Mouse (Mus musculus) liver, postnatal 0 days (tissue): ENCODE data around the gene Cyb561d2. TPM values are rescaled to one million over a fixed set of nuclear protein-coding genes. Genes with fewer than 3 reads are reported as not detected.

Source experiments
- ATAC-seq: fragments of 200-750 bp; cut with Nextera tagmentation; 2 replicates; pipeline ENCODE4 v1.8.0; 2017; ENCODE audit warnings: mild to moderate bottlenecking, moderate library complexity
- DNase-seq: peaks from one replicate; pipeline ENCODE4 v3.0.0-alpha.2; 2016
- H3K27ac ChIP-seq: fragments of 300-500 bp; sonication (generic); 2 replicates; pipeline ENCODE4 v1.5.1; 2014; ENCODE audit warnings: antibody characterized with exemption, moderate library complexity, mild to moderate bottlenecking, low read depth
- H3K27me3 ChIP-seq: fragments of 300-500 bp; sonication (generic); 2 replicates; pipeline ENCODE4 v1.6.1; 2014; ENCODE audit warnings: low read length, control low read depth, mixed read lengths; ENCODE audit not compliant: insufficient read depth
- H3K36me3 ChIP-seq: fragments of 300-500 bp; sonication (generic); replicated peaks from 2 replicates; pipeline ENCODE4 v1.6.1; 2014; ENCODE audit warnings: mild to moderate bottlenecking, control low read depth, low read length, moderate library complexity, mixed read lengths; ENCODE audit not compliant: insufficient read depth
- H3K4me1 ChIP-seq: fragments of 300-500 bp; sonication (generic); 2 replicates; pipeline ENCODE4 v1.6.1; 2014; ENCODE audit warnings: antibody characterized with exemption, mild to moderate bottlenecking, control low read depth; ENCODE audit not compliant: insufficient read depth
- H3K4me2 ChIP-seq: fragments of 300-500 bp; sonication (generic); 2 replicates; pipeline ENCODE4 v1.6.1; 2014; ENCODE audit warnings: low read depth, mild to moderate bottlenecking, low read length, moderate library complexity, mixed read lengths
- H3K4me3 ChIP-seq: fragments of 300-500 bp; sonication (generic); 2 replicates; pipeline ENCODE4 v1.5.1; 2014; ENCODE audit warnings: low read depth, low read length
- H3K9ac ChIP-seq: fragments of 300-500 bp; sonication (generic); replicated peaks from 2 replicates; pipeline ENCODE4 v1.6.1; 2014; ENCODE audit warnings: mild to moderate bottlenecking, moderate library complexity
- H3K9me3 ChIP-seq: fragments of 300-500 bp; sonication (generic); 2 replicates; pipeline ENCODE4 v1.6.1; 2016; ENCODE audit warnings: mild to moderate bottlenecking, control low read depth, low read length, mixed read lengths
- CTCF ChIP-seq: sonication (generic); IDR thresholded peaks from 2 replicates; pipeline ENCODE4 v1.5.1; 2016; ENCODE audit warnings: antibody characterized with exemption, low read depth
- EP300 ChIP-seq: IDR thresholded peaks from 2 replicates; pipeline ENCODE4 v1.6.1; 2016; ENCODE audit warnings: antibody characterized with exemption, low read depth, mild to moderate bottlenecking
- WGBS: fragments of 180-500 bp; shearing (Covaris S2); extraction: QIAGEN DNeasy Blood & Tissue Kit; methylation state at CpG from one replicate; pipeline ENCODE4 v1.1.7; 2014; ENCODE audit not compliant: insufficient replicate concordance; 5-methylcytosine and 5-hydroxymethylcytosine counted together
- polyA plus RNA-seq: library from polyadenylated mRNA; unstranded; fragments of >200 nt; fragmentation: Nextera tagmentation; extraction: Ambion mirVana; gene quantifications from 2 replicates; pipeline ENCODE4 v1.2.1, GENCODE M21; 2015

Cyb561d2 gene
- polyA plus RNA-seq, 1 experiment from 2014 or later: 18.5 TPM

DNA sequence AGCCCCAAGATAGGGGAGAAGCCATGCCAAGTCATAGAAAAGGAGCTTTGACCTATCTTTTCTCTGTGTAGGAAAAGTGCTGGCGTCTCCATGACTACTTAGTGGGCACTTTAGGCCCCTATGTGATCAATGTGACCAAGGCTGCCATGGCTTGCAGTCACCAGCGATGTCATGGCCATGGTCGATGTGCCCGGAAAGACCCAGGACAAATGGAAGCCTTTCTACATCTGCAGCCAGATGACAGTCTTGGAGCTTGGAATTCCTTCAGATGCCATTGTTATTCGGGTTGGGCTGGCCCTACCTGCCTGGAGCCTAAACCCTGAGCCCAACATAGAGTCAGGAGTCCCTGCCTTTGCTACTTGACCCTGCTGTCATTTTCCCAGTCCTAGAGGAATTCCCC, 44.5 kb upstream of the Cyb561d2 start:
- ATAC-seq (no peak), DNase-seq (no peak)
- Histone ChIP-seq H3K27me3 (no peaks in the 10 kb centered on the region), H3K4me1 (peaks cover 33% of the 10 kb centered on the region), H3K27ac (peak overlapping the region; percentile 94), H3K9ac (peak overlapping the region; percentile 28), H3K4me2 (peak overlapping the region; percentile 54), H3K36me3 (peaks cover 31% of the 10 kb centered on the region), H3K4me3 (peak overlapping the region; percentile 65), H3K9me3 (no peaks in the 10 kb centered on the region)
- 77% methylated on average over 5 of the region's 5 CpGs for whole genome bisulfite sequencing
- TF ChIP-seq EP300 (no peak), CTCF (no peak)

DNA sequence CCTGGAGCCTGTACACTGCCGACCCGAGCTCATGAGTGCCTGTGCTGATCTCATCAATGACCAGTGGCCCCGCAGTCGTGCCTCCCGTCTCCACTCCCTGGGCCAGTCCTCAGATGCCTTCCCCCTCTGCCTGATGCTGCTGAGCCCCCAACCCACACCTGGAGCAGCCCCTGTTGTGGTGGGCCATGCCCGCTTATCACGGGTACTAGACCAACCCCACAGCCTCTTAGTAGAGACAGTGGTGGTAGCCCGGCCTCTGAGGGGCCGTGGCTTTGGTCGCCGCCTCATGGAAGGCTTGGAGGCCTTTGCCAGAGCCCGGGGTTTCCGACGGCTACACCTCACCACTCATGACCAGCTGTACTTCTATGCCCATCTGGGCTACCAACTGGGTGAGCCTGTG, 41.2 kb upstream of the Cyb561d2 start:
- Histone ChIP-seq H3K9ac (no peak overlapping the region), H3K27ac (no peak overlapping the region), H3K4me3 (no peak overlapping the region), H3K9me3 (no peaks in the 10 kb centered on the region), H3K36me3 (peaks cover 16% of the 10 kb centered on the region), H3K4me1 (peaks cover 26% of the 10 kb centered on the region), H3K27me3 (no peaks in the 10 kb centered on the region), H3K4me2 (no peak overlapping the region)
- ATAC-seq (no peak), DNase-seq (no peak)
- TF ChIP-seq CTCF: no peak
- no peak for TF ChIP-seq EP300
- WGBS: 88% methylated on average over 14 of the region's 14 CpGs

DNA sequence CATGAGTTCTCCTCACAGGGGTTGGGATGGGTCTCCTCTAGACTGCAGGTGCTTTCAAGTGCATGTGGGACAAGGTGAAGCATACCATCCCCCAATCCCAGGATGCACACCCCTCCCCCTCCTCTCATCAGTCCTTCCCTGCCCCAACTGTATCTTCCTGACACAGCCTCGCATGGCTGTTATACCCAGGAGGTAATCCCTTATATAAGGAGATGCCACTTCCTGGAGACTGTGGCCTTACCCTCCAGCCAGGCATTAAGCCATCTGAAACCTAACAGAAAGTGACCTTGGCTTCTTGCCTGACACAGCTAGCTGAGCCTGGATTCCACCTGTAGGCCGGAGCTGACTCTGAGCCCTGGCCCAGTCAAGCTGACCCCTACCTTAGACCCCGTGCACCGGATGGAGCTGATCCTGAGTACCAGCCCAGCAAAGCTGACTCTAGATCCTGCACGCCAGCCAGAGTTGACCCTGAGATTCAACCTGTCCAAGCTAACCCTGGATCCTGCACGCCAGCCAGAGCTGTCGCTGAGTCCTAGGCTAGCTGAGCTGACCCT, 40.6 kb upstream of the Cyb561d2 start:
- Histone ChIP-seq H3K36me3 (peaks cover 16% of the 10 kb centered on the region), H3K4me1 (peaks cover 30% of the 10 kb centered on the region), H3K27ac (peak overlapping the region; percentile 94; the same call in 1 of the 2 replicates), H3K4me3 (no peak overlapping the region), H3K4me2 (peak overlapping the region; percentile 97), H3K9me3 (no peaks in the 10 kb centered on the region), H3K9ac (peak overlapping the region; percentile 86), H3K27me3 (no peaks in the 10 kb centered on the region)
- WGBS: 80% methylated on average over 7 of the region's 7 CpGs
- ATAC-seq (no peak), DNase-seq (no peak)
- TF ChIP-seq CTCF (no peak), EP300 (no peak)

DNA sequence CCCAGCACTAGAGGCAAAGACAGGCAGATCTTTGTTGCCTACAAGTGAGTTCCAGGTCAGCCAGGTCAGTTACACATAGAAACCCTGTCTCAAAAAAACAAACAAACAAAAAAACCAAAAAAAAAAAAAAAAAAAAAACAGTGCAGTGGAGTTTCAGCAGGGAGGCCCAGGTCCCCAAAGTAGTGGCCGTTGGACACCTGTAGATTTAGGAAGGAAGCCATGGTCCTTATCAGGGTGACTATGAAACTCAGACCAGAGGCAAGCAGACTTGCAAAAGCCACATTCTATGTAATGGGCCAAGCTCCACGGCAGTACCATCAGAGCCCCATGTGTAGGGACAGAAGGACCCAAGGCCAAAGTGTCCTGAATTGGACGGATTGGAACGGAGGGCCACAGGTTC, 39.6 kb upstream of the Cyb561d2 start:
- H3K4me2 ChIP-seq: peak overlapping the region; percentile 97
- H3K27me3 ChIP-seq: no peaks in the 10 kb centered on the region
- H3K4me1 ChIP-seq: peaks cover 36% of the 10 kb centered on the region
- DNase-seq (no peak), ATAC-seq (no peak)
- H3K4me3 ChIP-seq: peak overlapping the region; percentile 55
- peak overlapping the region; percentile 86 for H3K9ac ChIP-seq
- peaks cover 16% of the 10 kb centered on the region for H3K36me3 ChIP-seq
- TF ChIP-seq CTCF (no peak), EP300 (no peak)
- peak overlapping the region; percentile 94 for H3K27ac ChIP-seq
- WGBS: 37% methylated on average over 4 of the region's 4 CpGs
- no peaks in the 10 kb centered on the region for H3K9me3 ChIP-seq

DNA sequence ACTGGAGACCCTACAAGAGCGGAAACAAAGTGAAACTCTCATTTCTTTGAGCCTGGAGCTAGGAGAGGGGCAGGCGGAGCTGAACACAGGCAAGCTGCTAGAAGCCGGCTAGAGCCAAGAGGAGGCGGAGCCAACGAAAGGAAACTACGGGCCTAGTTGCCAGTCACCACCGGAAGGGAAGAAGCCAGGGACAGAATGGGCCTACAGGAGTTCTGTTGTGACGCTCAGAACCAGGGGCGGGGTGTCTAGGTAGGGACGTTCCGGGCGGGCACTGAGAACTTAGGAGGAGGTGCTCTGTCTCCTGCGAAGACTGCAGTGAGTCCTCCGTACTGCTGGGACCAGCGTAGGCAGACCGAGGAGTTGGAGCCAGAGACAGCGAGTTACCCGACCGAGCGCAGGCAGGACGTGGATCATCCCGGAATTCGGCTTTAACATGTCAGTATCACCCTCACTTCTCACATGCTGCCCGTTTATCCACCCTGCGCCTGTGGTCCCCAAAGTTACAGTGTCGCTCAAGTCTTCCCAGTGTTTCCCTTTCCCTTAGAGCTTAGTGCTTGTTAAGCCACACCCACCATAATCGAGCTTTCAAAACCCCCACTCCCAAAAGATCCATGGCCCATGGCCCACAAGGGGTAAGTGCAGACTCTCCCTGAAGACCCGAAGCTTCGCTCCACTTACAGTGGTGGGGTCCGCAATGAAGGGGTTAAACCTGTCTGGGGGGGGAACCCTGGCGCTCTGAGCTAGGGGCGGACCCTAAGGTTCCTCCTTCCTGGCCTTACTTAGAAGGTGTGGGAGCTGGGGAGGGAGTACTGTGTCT, 38.7 kb upstream of the Cyb561d2 start, which contains the start of gene Hyal3:
Gene Hyal3, plus strand, starts transcription at position 318 of the 817 bp plus-strand sequence.
- Histone ChIP-seq H3K36me3 (peaks cover 16% of the 10 kb centered on the region), H3K4me3 (peak within 1 kb of the TSS; percentile 55), H3K27ac (peak within 1 kb of the TSS; percentile 94), H3K4me2 (peak within 1 kb of the TSS; percentile 97), H3K27me3 (no peaks in the 10 kb centered on the region), H3K9ac (peak within 1 kb of the TSS; percentile 86), H3K4me1 (peaks cover 37% of the 10 kb centered on the region), H3K9me3 (no peaks in the 10 kb centered on the region)
- 0% methylated on average over 31 of the region's 32 CpGs for WGBS
- peak; percentile 68 for ATAC-seq
- 0 out of 2 replicates have a peak, but pooled peaks have one; percentile 3 for TF ChIP-seq CTCF
- TF ChIP-seq EP300: peak; percentile 42; the same call in 1 of the 2 replicates
- peak; percentile 88 for DNase-seq
